Mouse (Mus musculus) gastrocnemius, adult 8-10 months (tissue): ENCODE measurements at regions not wholly inside any gene's neighbourhood (a gene's known extent, or its start where the extent isn't known, plus 50 kb on each side); places are given as distances from the start of the nearest gene placed in this dataset.

Experiments
- DNase-seq, 2 experiments: peaks; one replicate each; pipeline ENCODE4 v3.0.0; 2022; ENCODE audit warnings: low spot score in 2 of 2

- DNase-seq: no peak
Measured at GRCm38 (mm10) chr2:115432476-115432875, 149.0 kb upstream of the BC052040 start.

GRCm38 (mm10) chr2:115441100-115441499 is 140.4 kb upstream of the BC052040 start:
- DNase-seq: no peak

DNA sequence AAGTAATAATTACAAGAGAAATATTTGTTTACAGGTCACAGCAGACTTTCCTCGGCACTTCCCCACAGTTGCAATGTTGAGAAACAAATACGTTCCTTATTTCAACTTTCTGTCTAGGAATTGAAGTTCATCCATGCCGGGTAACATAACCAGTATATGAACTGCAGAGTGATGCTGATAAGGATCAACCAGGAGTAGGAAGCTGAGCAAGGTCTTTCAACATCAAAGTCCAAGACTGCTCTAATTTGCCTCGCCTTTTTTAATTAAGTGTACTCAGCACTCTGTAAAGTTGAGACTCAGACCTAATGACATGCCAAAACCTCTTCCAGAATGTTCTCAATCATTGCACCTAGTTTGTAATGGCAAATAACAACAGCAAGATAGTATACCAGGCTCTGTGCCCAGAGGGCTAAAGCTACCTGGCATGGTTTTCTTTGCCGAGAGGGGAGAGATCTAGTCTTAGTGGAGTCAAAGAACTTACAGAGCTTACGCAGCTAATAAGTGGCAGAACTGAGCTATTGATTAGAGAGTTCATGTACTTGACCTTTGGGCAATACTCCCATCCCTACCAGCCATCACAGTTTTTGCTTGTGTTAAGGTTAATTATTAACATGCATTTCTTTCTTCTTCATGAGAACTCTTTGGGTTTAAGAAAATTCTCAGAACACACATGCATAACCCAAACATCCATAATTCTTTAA is 131.6 kb upstream of the BC052040 start:
- no peak for DNase-seq

DNA sequence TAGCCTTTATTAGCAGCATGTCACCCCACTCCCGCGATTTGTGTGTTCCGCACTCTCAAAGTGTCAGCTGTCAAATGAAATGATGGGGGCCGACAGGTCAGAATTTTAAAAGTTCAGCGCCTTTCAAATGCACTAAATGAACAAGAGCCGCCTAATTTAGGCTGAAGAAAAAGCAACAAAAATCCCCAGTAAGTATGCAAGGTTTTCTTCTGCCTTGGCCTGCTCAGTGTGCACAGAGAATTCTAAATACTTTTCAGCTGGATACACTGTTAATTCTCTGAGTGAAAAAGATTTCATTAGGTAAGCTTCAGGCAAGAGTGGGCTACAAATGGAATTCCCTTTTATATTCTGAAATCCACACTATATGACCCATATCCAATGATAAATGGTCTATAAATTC is 125.9 kb upstream of the BC052040 start:
- DNase-seq: no peak

DNA sequence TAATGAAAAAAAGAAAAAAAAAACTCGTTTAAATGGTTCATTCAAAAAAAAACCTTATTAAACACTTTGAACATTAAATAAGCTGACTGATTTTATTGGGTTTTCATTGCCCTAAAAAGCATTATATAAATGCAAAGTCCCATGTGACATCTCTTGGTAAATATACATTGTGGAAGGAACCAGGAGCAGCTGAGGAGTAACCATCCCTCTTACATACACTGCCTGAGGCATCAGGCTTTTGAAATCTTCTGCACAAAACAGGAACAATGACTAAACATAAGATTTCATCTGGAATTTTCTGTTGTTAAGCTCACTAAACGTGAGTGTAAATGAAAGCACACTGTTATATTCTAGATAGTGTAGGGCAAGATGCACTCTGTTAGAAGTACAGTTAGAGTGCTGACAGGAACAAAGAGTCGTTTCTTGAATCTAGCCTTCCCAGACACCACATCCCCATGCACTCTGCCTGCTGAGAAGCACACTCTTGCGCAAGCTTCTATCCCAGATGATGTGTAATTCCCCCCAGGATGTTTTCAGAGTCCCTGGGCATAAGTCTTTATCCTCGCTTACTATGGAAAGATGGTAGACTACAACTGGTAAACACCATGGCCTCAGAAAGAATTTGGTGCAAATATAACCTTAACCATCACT is 125.0 kb upstream of the BC052040 start:
- DNase-seq: no peak

DNA sequence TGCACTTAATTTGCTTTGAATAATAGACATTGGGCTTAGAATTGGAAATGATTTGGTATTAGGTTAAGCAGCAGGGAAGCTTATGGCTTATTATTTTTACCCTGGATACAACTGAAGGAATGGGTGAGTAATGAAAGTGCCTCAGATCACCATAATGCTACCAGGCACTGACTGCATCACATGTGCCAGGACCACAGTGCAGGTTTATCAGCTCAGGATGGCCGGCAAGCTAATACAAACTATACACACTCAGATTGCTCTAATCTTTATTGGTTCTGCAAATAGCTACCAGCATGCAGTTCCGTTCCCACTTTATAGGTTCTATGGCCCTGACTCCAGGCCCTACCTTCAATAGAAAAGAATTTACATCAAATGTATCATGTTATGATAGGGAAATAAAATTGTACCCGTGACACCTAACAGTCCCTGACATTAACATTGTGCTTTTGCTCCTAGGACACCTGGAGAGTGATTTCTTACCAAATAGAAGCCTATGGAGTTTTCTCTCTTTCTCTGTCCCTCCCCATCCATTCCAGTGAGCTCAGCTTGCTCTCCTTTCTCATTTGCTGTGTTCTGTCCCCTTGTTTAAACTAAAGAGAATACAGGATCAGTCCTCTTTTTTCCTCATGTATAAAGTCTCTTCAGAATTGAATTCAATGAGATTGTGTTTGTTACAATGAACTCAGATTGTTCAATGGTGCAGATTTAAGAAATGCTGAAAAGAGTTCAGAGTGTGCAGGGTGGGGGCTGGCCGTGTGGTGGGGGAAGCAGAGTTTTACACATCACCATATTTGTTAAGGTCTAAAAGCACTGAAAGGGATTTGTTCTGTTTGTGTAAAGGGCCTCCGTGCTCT is 121.3 kb upstream of the BC052040 start:
- no peak for DNase-seq

DNA sequence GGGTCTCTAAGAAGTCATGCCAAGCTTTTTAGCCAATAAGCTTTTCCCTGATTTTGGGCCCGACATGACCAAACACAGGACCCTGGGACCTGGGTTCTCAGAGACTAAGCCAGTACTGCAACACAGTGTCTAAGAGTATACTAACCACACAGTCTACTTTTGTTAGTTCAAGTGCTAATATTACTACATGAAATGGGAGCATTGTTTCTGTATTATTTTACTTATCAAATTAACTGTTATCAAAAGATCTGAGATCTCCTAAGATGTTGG is 120.7 kb upstream of the BC052040 start:
- no peak for DNase-seq

GRCm38 (mm10) chr2:115466170-115466569 is 115.3 kb upstream of the BC052040 start:
- DNase-seq: no peak

DNA sequence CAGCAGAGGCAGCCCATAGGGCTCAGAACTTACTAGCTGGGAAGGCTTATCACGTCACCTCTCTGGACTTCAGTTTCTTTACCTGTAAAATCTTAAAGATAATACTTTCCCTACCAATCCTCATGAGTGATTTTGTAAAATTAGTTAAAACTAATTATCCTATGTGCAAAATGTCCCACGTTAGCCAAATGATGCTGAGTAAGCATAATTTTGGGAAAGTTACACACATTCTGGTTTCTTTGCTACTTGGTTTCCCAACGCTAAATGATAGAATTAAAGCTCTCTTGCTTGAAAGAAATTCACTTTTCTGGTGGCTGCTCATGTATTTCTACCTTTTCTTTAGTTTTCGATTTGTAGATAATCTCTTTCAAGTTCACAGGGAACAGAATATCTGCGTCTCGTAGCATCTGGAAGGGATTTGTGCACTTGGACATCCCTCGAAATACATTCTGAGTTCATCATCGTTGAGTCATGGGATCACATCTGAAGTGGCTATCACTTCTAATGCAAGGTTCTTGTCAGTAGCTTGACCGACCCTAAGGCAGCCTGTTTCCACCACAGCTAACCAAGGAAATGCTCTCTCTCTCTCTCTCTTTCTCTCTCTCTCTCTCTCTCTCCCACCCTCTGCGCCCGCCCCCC is 114.3 kb upstream of the BC052040 start:
- DNase-seq: no peak

- no peak for DNase-seq
Measured at GRCm38 (mm10) chr2:115467936-115468335, 113.6 kb upstream of the BC052040 start.

DNA sequence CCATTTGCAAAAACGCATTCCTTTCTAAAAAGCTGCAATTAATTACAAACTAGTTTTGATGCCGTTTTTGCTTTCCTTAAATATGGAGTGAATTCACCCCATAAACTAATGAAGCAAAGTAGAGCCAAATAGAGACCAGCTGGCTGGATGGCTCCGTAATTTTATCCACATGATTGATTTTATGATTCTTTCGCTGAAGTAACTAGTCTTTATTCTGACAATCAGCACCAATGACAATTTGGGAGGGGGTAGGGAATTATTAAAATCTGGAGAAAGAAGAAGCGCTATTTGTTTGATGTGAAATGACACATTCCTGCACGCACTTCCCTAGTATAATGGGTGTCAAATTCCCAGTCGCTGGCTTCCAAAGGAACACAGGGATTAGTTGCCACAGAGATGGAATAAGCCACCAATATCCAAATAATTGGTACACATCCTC is 113.0 kb upstream of the BC052040 start:
- no peak for DNase-seq

DNA sequence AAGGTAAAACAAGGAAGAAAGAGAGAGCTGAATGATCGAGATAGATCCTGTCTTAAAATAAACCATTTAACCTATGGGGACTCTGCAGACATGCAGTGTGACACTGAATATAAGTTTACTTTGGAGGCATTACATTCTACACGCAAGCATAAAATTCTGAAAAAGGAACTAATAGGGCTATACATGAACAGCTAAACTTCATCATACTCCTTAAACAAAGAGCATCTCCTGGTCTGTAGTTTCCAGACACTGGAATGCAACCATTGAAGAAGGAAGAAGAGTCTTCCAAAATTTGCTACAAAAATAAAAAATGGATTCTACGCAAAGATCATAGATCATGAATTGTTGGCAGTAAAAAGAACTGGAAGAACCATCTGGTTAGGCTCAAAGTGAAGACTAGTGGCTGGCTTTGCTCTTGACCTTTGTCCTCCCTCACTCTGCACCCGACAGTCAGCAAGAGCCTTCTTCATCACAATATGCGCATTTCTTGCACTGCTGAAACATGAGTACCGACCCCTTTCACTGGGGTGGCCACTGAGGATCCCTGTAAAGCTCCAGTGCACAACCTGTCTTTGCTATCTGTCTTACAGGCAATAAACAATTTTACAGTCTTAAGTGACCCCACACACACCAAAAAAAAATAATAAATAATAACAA is 112.2 kb upstream of the BC052040 start:
- no peak for DNase-seq

- DNase-seq: no peak
Measured at GRCm38 (mm10) chr2:115472393-115472792, 109.1 kb upstream of the BC052040 start.

DNA sequence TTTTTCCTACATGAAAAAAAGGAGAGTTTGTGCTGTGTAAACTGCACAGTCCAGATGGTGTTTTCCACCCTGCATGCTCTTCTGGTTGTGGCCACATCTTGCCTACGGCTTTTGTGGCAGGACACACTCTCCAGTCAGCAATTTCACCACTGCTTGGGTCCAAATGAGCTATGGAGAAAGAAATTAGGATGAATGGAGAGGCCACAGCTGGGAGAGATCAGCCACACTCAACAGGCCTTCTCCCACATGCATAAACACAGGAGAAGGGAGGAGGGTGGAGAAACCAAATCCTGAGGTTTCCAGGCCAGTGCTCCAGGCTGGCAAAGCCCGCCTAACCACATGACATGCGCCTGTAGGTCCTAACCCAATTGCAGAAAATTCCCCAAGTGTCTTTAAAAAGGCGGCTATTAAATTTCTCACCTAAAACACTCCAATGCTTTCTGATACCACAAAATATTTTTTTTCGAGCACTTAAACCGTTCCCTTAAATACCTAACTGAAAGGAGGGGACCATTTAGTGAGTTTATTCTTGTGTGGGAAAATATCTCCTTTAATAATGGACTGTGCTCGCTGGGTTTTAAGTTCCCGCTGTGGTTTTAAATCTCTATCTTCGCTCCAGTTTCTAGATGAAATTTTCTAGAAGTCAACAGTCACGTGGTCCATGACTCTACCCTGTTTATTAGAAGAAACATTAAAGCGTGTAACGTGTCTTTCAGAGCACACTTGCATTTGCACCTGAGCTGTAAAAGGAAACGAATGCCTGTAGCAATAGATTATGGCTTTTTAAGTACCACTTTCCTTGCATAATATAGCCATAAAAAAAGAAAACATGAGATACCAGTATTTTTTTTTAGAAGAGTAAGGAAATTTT is 97.9 kb upstream of the BC052040 start:
- no peak for DNase-seq

- no peak for DNase-seq
Measured at GRCm38 (mm10) chr2:115488465-115488864, 93.1 kb upstream of the BC052040 start.

GRCm38 (mm10) chr2:115493020-115493419 is 88.5 kb upstream of the BC052040 start:
- DNase-seq: no peak

DNA sequence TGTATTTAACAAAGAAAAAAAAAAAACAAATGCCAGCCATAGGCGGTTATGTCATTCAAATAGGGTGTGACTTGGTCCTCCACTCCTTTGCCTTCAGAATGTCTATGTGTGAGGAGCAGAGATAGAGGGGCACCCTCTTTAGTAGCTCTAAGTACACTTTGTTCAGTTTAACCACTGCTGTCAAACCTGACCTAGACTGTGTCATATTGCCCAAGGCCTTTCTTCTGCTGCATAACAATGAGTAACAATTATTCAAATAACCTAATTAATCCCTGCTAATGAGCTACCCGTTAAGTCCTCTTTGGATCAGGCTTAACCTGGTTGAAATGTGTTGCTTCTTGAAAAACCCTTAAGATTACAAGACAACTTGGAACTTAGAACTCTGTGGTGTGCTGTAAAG is 81.6 kb upstream of the BC052040 start:
- no peak for DNase-seq

DNA sequence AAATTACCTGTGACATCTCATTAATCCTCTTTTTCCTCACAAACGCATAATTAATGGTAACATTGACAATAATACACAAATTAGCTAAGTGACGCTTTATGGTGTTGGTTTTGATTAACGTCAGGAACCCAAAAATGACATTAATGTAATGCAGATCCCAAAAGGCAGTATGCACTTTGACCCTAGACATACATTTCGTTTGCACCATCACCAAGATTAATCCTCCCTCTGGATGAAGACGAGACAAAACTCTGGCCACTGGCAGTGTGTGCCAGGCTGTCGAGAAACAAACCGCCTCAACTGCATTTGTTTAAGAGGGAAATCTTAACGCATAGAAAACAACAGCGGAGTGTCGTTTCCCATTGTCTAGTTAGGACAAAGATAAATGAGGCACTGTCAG is 72.0 kb upstream of the BC052040 start:
- no peak for DNase-seq

GRCm38 (mm10) chr2:115511146-115511545 is 70.4 kb upstream of the BC052040 start:
- DNase-seq: no peak
